Mouse (Mus musculus): Measurements from ENCODE around the gene Atg101. TPM values are rescaled to one million over a fixed set of nuclear protein-coding genes. Genes with fewer than 3 reads are reported as not detected.

Gene Atg101
- total and polyA plus RNA-seq, 3 experiments = 75.2 to 75.5 TPM; not detected in 1

- H3K4me3 ChIP-seq (ENCODE audit: control insufficient read depth in 1 of 2, insufficient read depth in 1 of 2, low read depth in 2 of 2, low read length in 2 of 2) = no peak overlapping the region
- H3K79me2 ChIP-seq (ENCODE audit: control insufficient read depth, insufficient read depth, low read length, poor library complexity) = no peaks in the 10 kb centered on the region; the same call in 1 of the 2 replicates
- H3K4me1 ChIP-seq (ENCODE audit: control insufficient read depth in 1 of 2, insufficient read depth in 2 of 2, low read length in 2 of 2) = peaks cover 5 to 24% of the 10 kb centered on the region in 2 experiments
- no peak overlapping the region for H3K27ac ChIP-seq (ENCODE audit: control insufficient read depth, low read depth, low read length)
- H3K27me3 ChIP-seq (ENCODE audit: control insufficient read depth in 1 of 2, insufficient read depth in 2 of 2, low read length in 2 of 2) = no peaks in the 10 kb centered on the region
- no peaks in the 10 kb centered on the region for H3K9me3 ChIP-seq (replicated peaks; ENCODE audit: insufficient read depth, low read length)
- no peak overlapping the region for H3K9ac ChIP-seq (ENCODE audit: control insufficient read depth, low read depth, low read length, poor library complexity, severe bottlenecking)
- TF ChIP-seq ZKSCAN1 (IDR thresholded peaks at IDR 0.05; ENCODE audit: low read depth, low read length) (no peak), MAX (IDR thresholded peaks at IDR 0.05; ENCODE audit: low read length) (no peak), CHD2 (IDR thresholded peaks at IDR 0.05; ENCODE audit: low read length) (no peak)
- DNase-seq (ENCODE audit: low read depth, low spot score) = no peak
- peaks cover 0 to 11% of the 10 kb centered on the region in 2 experiments; a peak in 2 of 4 replicates for H3K36me3 ChIP-seq (ENCODE audit: control insufficient read depth in 1 of 2, insufficient read depth in 2 of 2, low read length in 2 of 2)
These were observed 33.8 kb upstream of the Atg101 start for GRCm38 (mm10) chr15:101250220-101250800.

GRCm38 (mm10) chr15:101251930-101252329 is 32.1 kb upstream of the Atg101 start:
- Histone ChIP-seq H3K9ac (ENCODE audit: control insufficient read depth, low read depth, low read length, poor library complexity, severe bottlenecking) (no peak overlapping the region), H3K4me3 (ENCODE audit: control insufficient read depth in 1 of 2, insufficient read depth in 1 of 2, low read depth in 2 of 2, low read length in 2 of 2) (no peak overlapping the region), H3K27ac (ENCODE audit: control insufficient read depth, low read depth, low read length) (no peak overlapping the region), H3K36me3 (ENCODE audit: control insufficient read depth in 1 of 2, insufficient read depth in 2 of 2, low read length in 2 of 2) (peaks cover 0 to 18% of the 10 kb centered on the region in 2 experiments; a peak in 2 of 4 replicates), H3K4me1 (ENCODE audit: control insufficient read depth in 1 of 2, insufficient read depth in 2 of 2, low read length in 2 of 2) (peaks cover 5 to 31% of the 10 kb centered on the region in 2 experiments), H3K9me3 (replicated peaks; ENCODE audit: insufficient read depth, low read length) (no peaks in the 10 kb centered on the region), H3K27me3 (ENCODE audit: control insufficient read depth in 1 of 2, insufficient read depth in 2 of 2, low read length in 2 of 2) (no peaks in the 10 kb centered on the region), H3K79me2 (ENCODE audit: control insufficient read depth, insufficient read depth, low read length, poor library complexity) (no peaks in the 10 kb centered on the region)
- TF ChIP-seq MXI1 (IDR thresholded peaks at IDR 0.05; ENCODE audit: low read depth, low read length) (no peak), POLR2AphosphoS5 (IDR thresholded peaks at IDR 0.05; ENCODE audit: borderline replicate concordance, low read depth, low read length) (no peak), SMC3 (IDR thresholded peaks at IDR 0.05; ENCODE audit: low read depth, low read length) (no peak), ZKSCAN1 (IDR thresholded peaks at IDR 0.05; ENCODE audit: low read depth, low read length) (no peak), CTCF (IDR thresholded peaks at IDR 0.05 in 2 of 3, conservative IDR thresholded peaks at IDR 0.05 in 1 of 3; ENCODE audit: control insufficient read depth in 1 of 3, insufficient read depth in 1 of 3, low read depth in 2 of 3, low read length in 3 of 3, poor library complexity in 1 of 3, severe bottlenecking in 1 of 3) (no peak), BHLHE40 (IDR thresholded peaks at IDR 0.05; ENCODE audit: borderline replicate concordance, low read depth, low read length) (no peak)
- no peak for DNase-seq (ENCODE audit: low read depth, low spot score)

- TF ChIP-seq RCOR1 (IDR thresholded peaks at IDR 0.05; ENCODE audit: low read depth, low read length) (peak; percentile 46; the same call in 1 of the 2 replicates), MAFK (IDR thresholded peaks at IDR 0.05; ENCODE audit: borderline replicate concordance, low read depth, low read length) (no peak), CHD1 (IDR thresholded peaks at IDR 0.05; ENCODE audit: low read depth, low read length) (no peak), MXI1 (IDR thresholded peaks at IDR 0.05; ENCODE audit: low read depth, low read length) (no peak), TAL1 (IDR thresholded peaks at IDR 0.05; ENCODE audit: low read length) (no peak), SIN3A (IDR thresholded peaks at IDR 0.05; ENCODE audit: low read length) (no peak), POLR2AphosphoS5 (IDR thresholded peaks at IDR 0.05; ENCODE audit: borderline replicate concordance, low read depth, low read length) (no peak)
- no peak overlapping the region for H3K9ac ChIP-seq (ENCODE audit: control insufficient read depth, low read depth, low read length, poor library complexity, severe bottlenecking)
- H3K27me3 ChIP-seq (ENCODE audit: control insufficient read depth in 1 of 2, insufficient read depth in 2 of 2, low read length in 2 of 2) = no peaks in the 10 kb centered on the region
- no peak overlapping the region for H3K27ac ChIP-seq (ENCODE audit: control insufficient read depth, low read depth, low read length)
- DNase-seq (ENCODE audit: low read depth, low spot score) = peak; percentile 50
- H3K9me3 ChIP-seq (replicated peaks; ENCODE audit: insufficient read depth, low read length) = no peaks in the 10 kb centered on the region
- H3K79me2 ChIP-seq (ENCODE audit: control insufficient read depth, insufficient read depth, low read length, poor library complexity) = no peaks in the 10 kb centered on the region
- peaks cover 5 to 30% of the 10 kb centered on the region in 2 experiments for H3K4me1 ChIP-seq (ENCODE audit: control insufficient read depth in 1 of 2, insufficient read depth in 2 of 2, low read length in 2 of 2)
- H3K36me3 ChIP-seq (ENCODE audit: control insufficient read depth in 1 of 2, insufficient read depth in 2 of 2, low read length in 2 of 2) = peaks cover 0 to 18% of the 10 kb centered on the region in 2 experiments; a peak in 2 of 4 replicates
- H3K4me3 ChIP-seq (ENCODE audit: control insufficient read depth in 1 of 2, insufficient read depth in 1 of 2, low read depth in 2 of 2, low read length in 2 of 2) = no peak overlapping the region
These were observed 31.5 kb upstream of the Atg101 start for GRCm38 (mm10) chr15:101252614-101253013.

All from MEL (cell line).